Mouse (Mus musculus): ENCODE results near the gene Alx3. TPM values are rescaled to one million over a fixed set of nuclear protein-coding genes. Genes with fewer than 3 reads are reported as not detected.

The Alx3 gene
- polyA plus RNA-seq, 1 experiment: not detected

DNA sequence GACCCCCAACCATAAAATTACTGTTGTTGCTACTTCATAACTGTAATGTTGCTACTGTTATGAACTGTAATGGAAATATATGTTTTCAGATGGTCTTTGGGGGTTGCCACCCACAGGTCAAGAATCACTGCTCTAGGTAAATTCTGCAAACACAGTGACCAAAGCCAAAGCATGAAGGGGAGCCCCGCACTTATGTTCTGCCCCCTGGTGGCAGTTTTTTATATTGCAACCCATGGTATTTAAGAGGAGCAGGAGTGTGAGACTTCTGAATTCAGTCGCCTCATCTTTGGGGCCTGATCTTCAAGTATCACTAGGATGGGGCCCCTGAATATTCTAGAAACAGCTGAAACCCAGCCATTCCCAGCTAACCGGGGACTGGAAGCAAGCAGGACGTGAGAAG, 15.4 kb upstream of the Alx3 start:
- Histone ChIP-seq H3ac (ENCODE audit: control insufficient read depth, insufficient read length, low read depth) (no peak overlapping the region), H3K79me3 (ENCODE audit: low read depth) (no peaks in the 10 kb centered on the region), H3K27me3 (ENCODE audit: control insufficient read depth, insufficient read depth, insufficient read length) (peaks cover 40% of the 10 kb centered on the region), H3K36me3 (ENCODE audit: control insufficient read depth, insufficient read depth) (no peaks in the 10 kb centered on the region), H3K4me3 (ENCODE audit: insufficient read depth, poor library complexity, severe bottlenecking) (no peak overlapping the region), H3K79me2 (ENCODE audit: control insufficient read depth, insufficient read depth) (no peaks in the 10 kb centered on the region)
- no peak for TF ChIP-seq FOSL1 (IDR thresholded peaks at IDR 0.05; ENCODE audit: insufficient read depth, low read length, poor library complexity, severe bottlenecking)
- TF ChIP-seq CEBPB (IDR thresholded peaks at IDR 0.05; ENCODE audit: low read depth): no peak
- no peak for TF ChIP-seq USF1 (IDR thresholded peaks at IDR 0.05; ENCODE audit: low read depth)
- no peak for TF ChIP-seq MAX (IDR thresholded peaks at IDR 0.05)
- TF ChIP-seq MYOG (IDR thresholded peaks at IDR 0.05; ENCODE audit: control insufficient read depth, extremely low read depth, insufficient read length): no peak
- TF ChIP-seq MYOD1 (IDR thresholded peaks at IDR 0.05; ENCODE audit: control insufficient read depth, insufficient read length, low read depth): no peak
- no peak for TF ChIP-seq CTCF (IDR thresholded peaks at IDR 0.05; ENCODE audit: control insufficient read depth, insufficient read depth, insufficient read length)

GRCm38 (mm10) chr3:107581103-107582010, 13.5 kb upstream of the Alx3 start:
- TF ChIP-seq MYOG (IDR thresholded peaks at IDR 0.05; ENCODE audit: control insufficient read depth, extremely low read depth, insufficient read length) (no peak), MYOD1 (IDR thresholded peaks at IDR 0.05; ENCODE audit: control insufficient read depth, insufficient read length, low read depth) (no peak), CTCF (IDR thresholded peaks at IDR 0.05; ENCODE audit: control insufficient read depth, insufficient read depth, insufficient read length) (no peak), FOSL1 (IDR thresholded peaks at IDR 0.05; ENCODE audit: insufficient read depth, low read length, poor library complexity, severe bottlenecking) (no peak), USF1 (IDR thresholded peaks at IDR 0.05; ENCODE audit: low read depth) (no peak), MAX (IDR thresholded peaks at IDR 0.05) (no peak), CEBPB (IDR thresholded peaks at IDR 0.05; ENCODE audit: low read depth) (no peak)
- H3K4me3 ChIP-seq (ENCODE audit: insufficient read depth, poor library complexity, severe bottlenecking): no peak overlapping the region

GRCm38 (mm10) chr3:107582130-107582874, 12.5 kb upstream of the Alx3 start:
- H3ac ChIP-seq (ENCODE audit: control insufficient read depth, insufficient read length, low read depth): no peak overlapping the region
- no peaks in the 10 kb centered on the region for H3K36me3 ChIP-seq (ENCODE audit: control insufficient read depth, insufficient read depth)
- no peaks in the 10 kb centered on the region for H3K79me2 ChIP-seq (ENCODE audit: control insufficient read depth, insufficient read depth)
- peaks cover 67% of the 10 kb centered on the region for H3K27me3 ChIP-seq (ENCODE audit: control insufficient read depth, insufficient read depth, insufficient read length)
- no peak for TF ChIP-seq CEBPB (IDR thresholded peaks at IDR 0.05; ENCODE audit: low read depth)
- TF ChIP-seq CTCF (IDR thresholded peaks at IDR 0.05; ENCODE audit: control insufficient read depth, insufficient read depth, insufficient read length): no peak
- TF ChIP-seq FOSL1 (IDR thresholded peaks at IDR 0.05; ENCODE audit: insufficient read depth, low read length, poor library complexity, severe bottlenecking): no peak
- TF ChIP-seq MAX (IDR thresholded peaks at IDR 0.05): no peak
- TF ChIP-seq MYOG (IDR thresholded peaks at IDR 0.05; ENCODE audit: control insufficient read depth, extremely low read depth, insufficient read length): no peak
- TF ChIP-seq MYOD1 (IDR thresholded peaks at IDR 0.05; ENCODE audit: control insufficient read depth, insufficient read length, low read depth): no peak
- TF ChIP-seq USF1 (IDR thresholded peaks at IDR 0.05; ENCODE audit: low read depth): no peak
- H3K4me3 ChIP-seq (ENCODE audit: insufficient read depth, poor library complexity, severe bottlenecking): no peak overlapping the region
- H3K79me3 ChIP-seq (ENCODE audit: low read depth): no peaks in the 10 kb centered on the region

More at GRCm38 (mm10) chr3:107581103-107582010, 13.5 kb upstream of the Alx3 start:
- Histone ChIP-seq H3ac (ENCODE audit: control insufficient read depth, insufficient read length, low read depth) (no peak overlapping the region), H3K79me2 (ENCODE audit: control insufficient read depth, insufficient read depth) (no peaks in the 10 kb centered on the region), H3K27me3 (ENCODE audit: control insufficient read depth, insufficient read depth, insufficient read length) (peaks cover 58% of the 10 kb centered on the region), H3K36me3 (ENCODE audit: control insufficient read depth, insufficient read depth) (no peaks in the 10 kb centered on the region), H3K79me3 (ENCODE audit: low read depth) (no peaks in the 10 kb centered on the region)

- TF ChIP-seq MYOD1 (IDR thresholded peaks at IDR 0.05; ENCODE audit: control insufficient read depth, insufficient read length, low read depth): no peak
- H3K79me3 ChIP-seq (ENCODE audit: low read depth): no peaks in the 10 kb centered on the region
- H3ac ChIP-seq (ENCODE audit: control insufficient read depth, insufficient read length, low read depth): no peak overlapping the region
- peaks cover 75% of the 10 kb centered on the region for H3K27me3 ChIP-seq (ENCODE audit: control insufficient read depth, insufficient read depth, insufficient read length)
- no peaks in the 10 kb centered on the region for H3K79me2 ChIP-seq (ENCODE audit: control insufficient read depth, insufficient read depth)
- no peak overlapping the region for H3K4me3 ChIP-seq (ENCODE audit: insufficient read depth, poor library complexity, severe bottlenecking)
- H3K36me3 ChIP-seq (ENCODE audit: control insufficient read depth, insufficient read depth): no peaks in the 10 kb centered on the region
Measured at GRCm38 (mm10) chr3:107582875-107583767, 11.7 kb upstream of the Alx3 start.

DNA sequence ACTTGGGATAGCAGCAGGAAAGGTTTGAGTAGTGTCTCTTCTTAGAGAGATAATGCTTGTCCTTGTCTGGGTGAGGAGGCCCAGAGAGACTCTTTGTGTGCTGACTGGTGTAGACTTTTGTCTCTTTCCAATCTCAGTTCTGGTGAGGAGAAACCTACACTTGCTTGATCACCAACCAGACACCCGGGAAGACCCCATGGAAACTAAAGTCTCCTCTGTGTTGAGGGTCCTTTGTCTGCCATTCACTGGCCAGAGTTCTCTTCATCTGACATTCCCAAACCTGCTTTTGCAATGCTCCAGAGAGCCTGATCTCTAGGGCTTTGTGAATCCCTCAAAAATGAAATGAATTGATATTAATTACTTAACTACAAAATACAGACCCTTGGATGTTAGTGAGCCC, 10.9 kb upstream of the Alx3 start:
- Histone ChIP-seq H3K27me3 (ENCODE audit: control insufficient read depth, insufficient read depth, insufficient read length) (peaks cover 82% of the 10 kb centered on the region), H3K79me3 (ENCODE audit: low read depth) (no peaks in the 10 kb centered on the region), H3K4me3 (ENCODE audit: insufficient read depth, poor library complexity, severe bottlenecking) (no peak overlapping the region), H3K36me3 (ENCODE audit: control insufficient read depth, insufficient read depth) (no peaks in the 10 kb centered on the region), H3ac (ENCODE audit: control insufficient read depth, insufficient read length, low read depth) (no peak overlapping the region), H3K79me2 (ENCODE audit: control insufficient read depth, insufficient read depth) (no peaks in the 10 kb centered on the region)
- TF ChIP-seq FOSL1 (IDR thresholded peaks at IDR 0.05; ENCODE audit: insufficient read depth, low read length, poor library complexity, severe bottlenecking) (no peak), MYOD1 (IDR thresholded peaks at IDR 0.05; ENCODE audit: control insufficient read depth, insufficient read length, low read depth) (no peak), MAX (IDR thresholded peaks at IDR 0.05) (no peak), USF1 (IDR thresholded peaks at IDR 0.05; ENCODE audit: low read depth) (no peak), MYOG (IDR thresholded peaks at IDR 0.05; ENCODE audit: control insufficient read depth, extremely low read depth, insufficient read length) (no peak), CTCF (IDR thresholded peaks at IDR 0.05; ENCODE audit: control insufficient read depth, insufficient read depth, insufficient read length) (no peak), CEBPB (IDR thresholded peaks at IDR 0.05; ENCODE audit: low read depth) (no peak)
